Mouse (Mus musculus) left cerebral cortex, postnatal 36 days (tissue): ENCODE data around the gene Ankzf1. TPM values are rescaled to one million over a fixed set of nuclear protein-coding genes. Genes with fewer than 3 reads are reported as not detected.
A peak's percentile ranks its signal among the peaks of the same experiment; 100 is the strongest.

Experiments
- DNase-seq, 2 experiments: peaks; one replicate each; pipeline ENCODE4 v3.0.0; 2021 to 2022; ENCODE audit warnings: low spot score in 2 of 2, mixed read lengths in 1 of 2
- intact Hi-C: fragments of 180-260 bp; cut with DNase I; formaldehyde crosslinking; loops from one replicate; pipeline ENCODE4 v1.15.1; 2025
- microRNA-seq: library from miRNA; unstranded; fragments of <30 nt; microRNA quantifications from one replicate; pipeline ENCODE4 v1.2.0, GENCODE M21; 2022
- total RNA-seq, 2 experiments: library from RNA; stranded (reverse); gene quantifications; 2 replicates each; pipeline ENCODE4 v1.2.3; 2021

Ankzf1 gene
- total RNA-seq, 2 experiments from 2014 or later = 21.6 to 31.7 TPM

- DNase-seq = peak in 1 of 2 experiments; percentile 14
- intact Hi-C loops = no loop called here
Observed at GRCm38 (mm10) chr1:75248041-75248772, 56.3 kb downstream of the Ankzf1 start.

Small RNAs within 50 kb of the gene (microRNA-seq; reads per million reads assigned to microRNA genes)
- not detected for gene Gm27943

Other genes with a start within 250 kb of the Ankzf1 start
- gene Ihh, start 240.5 kb upstream of the Ankzf1 start, total RNA-seq = under 1 TPM; 0.37 to 0.48 TPM
- 1 to 10 TPM; 1.7 to 3.4 TPM for gene Nhej1, start 67.0 kb upstream of the Ankzf1 start, total RNA-seq
- gene Slc23a3, start 58.3 kb upstream of the Ankzf1 start, total RNA-seq = under 1 TPM; 0.84 to 0.88 TPM
- 10 to 100 TPM; 28.8 to 32.6 TPM for gene Cnppd1, start 49.4 kb upstream of the Ankzf1 start, total RNA-seq
- gene Retreg2, start 49.4 kb upstream of the Ankzf1 start, total RNA-seq = 100 to 1,000 TPM; 184 to 202 TPM
- gene Zfand2b, start 23.5 kb upstream of the Ankzf1 start, total RNA-seq = 10 to 100 TPM; 25.9 to 30.1 TPM
- 10 to 100 TPM; 22.8 to 24.7 TPM for gene Abcb6, start 11.8 kb upstream of the Ankzf1 start, total RNA-seq
- 100 to 1,000 TPM; 138 to 146 TPM for gene Atg9a, start within 50 bp of the Ankzf1 start, total RNA-seq
- gene Glb1l, start 18.7 kb downstream of the Ankzf1 start, total RNA-seq = 10 to 100 TPM; 10.4 to 15.8 TPM
- 10 to 100 TPM; 80.3 to 85.9 TPM for gene Stk16, start 18.7 kb downstream of the Ankzf1 start, total RNA-seq
- gene Tuba4a, start 27.7 kb downstream of the Ankzf1 start, total RNA-seq = 100 to 1,000 TPM; 579 to 672 TPM
- gene A630095N17Rik, start 40.0 kb downstream of the Ankzf1 start, total RNA-seq = not detected
- 10 to 100 TPM; 91.6 to 97.6 TPM for gene Dnajb2, start 44.3 kb downstream of the Ankzf1 start, total RNA-seq
- 100 to 1,000 TPM; 468 to 499 TPM for gene Ptprn, start 72.4 kb downstream of the Ankzf1 start, total RNA-seq
- 100 to 1,000 TPM; 122 to 146 TPM for gene Resp18, start 86.3 kb downstream of the Ankzf1 start, total RNA-seq
- gene Dnpep, start 125.8 kb downstream of the Ankzf1 start, total RNA-seq = 10 to 100 TPM; 51.9 to 55.9 TPM
- gene Des, start 168.2 kb downstream of the Ankzf1 start, total RNA-seq = 1 to 10 TPM in 1 of 2 experiments, under 1 TPM in 1; 0.84 to 1.5 TPM
- 100 to 1,000 TPM; 173 to 212 TPM for gene Speg, start 183.1 kb downstream of the Ankzf1 start, total RNA-seq
- gene Gmppa, start 243.8 kb downstream of the Ankzf1 start, total RNA-seq = 10 to 100 TPM; 50.0 to 59.0 TPM